Mouse (Mus musculus) ES-Bruce4 (cell line): Measurements from ENCODE around the gene Psap. TPM values are rescaled to one million over a fixed set of nuclear protein-coding genes. Genes with fewer than 3 reads are reported as not detected.

ENCODE experiments used
- H3K27ac ChIP-seq: 2 replicates; pipeline ENCODE4 v1.5.1; 2012; ENCODE audit warnings: low read length, inconsistent platforms; ENCODE audit not compliant: insufficient read depth
- H3K27me3 ChIP-seq: 2 replicates; pipeline ENCODE4 v1.6.1; 2012; ENCODE audit warnings: mild to moderate bottlenecking, low read length, inconsistent platforms; ENCODE audit not compliant: control insufficient read depth, poor library complexity, insufficient read depth, severe bottlenecking
- H3K36me3 ChIP-seq: 2 replicates; pipeline ENCODE4 v1.6.1; 2012; ENCODE audit warnings: inconsistent platforms, mild to moderate bottlenecking, low read length, moderate library complexity; ENCODE audit not compliant: control insufficient read depth, poor library complexity, insufficient read depth, severe bottlenecking
- H3K4me1 ChIP-seq: one replicate; pipeline ENCODE4 v1.8.1; 2011; ENCODE audit warnings: low read length; ENCODE audit not compliant: control insufficient read depth, insufficient read depth
- H3K4me3 ChIP-seq: 2 replicates; pipeline ENCODE4 v1.5.1; 2011; ENCODE audit warnings: low read depth, mild to moderate bottlenecking, low read length
- H3K9ac ChIP-seq: 2 replicates; pipeline ENCODE4 v1.6.1; 2012; ENCODE audit warnings: low read depth, mild to moderate bottlenecking, inconsistent platforms; ENCODE audit not compliant: poor library complexity, severe bottlenecking
- H3K9me3 ChIP-seq: replicated peaks from 2 replicates; pipeline ENCODE4 v1.6.1; 2012; ENCODE audit warnings: mild to moderate bottlenecking, low read length, inconsistent platforms; ENCODE audit not compliant: control insufficient read depth, poor library complexity, insufficient read depth, severe bottlenecking
- CTCF ChIP-seq: IDR thresholded peaks from one replicate; pipeline ENCODE4 v1.8.1; 2011; ENCODE audit warnings: low read depth, low read length
- EP300 ChIP-seq: IDR thresholded peaks from 2 replicates; pipeline ENCODE4 v1.6.1; 2011; ENCODE audit warnings: low read depth, low read length; ENCODE audit not compliant: insufficient read depth
- POLR2A ChIP-seq: IDR thresholded peaks from one replicate; pipeline ENCODE4 v1.8.1; 2011; ENCODE audit warnings: low read length; ENCODE audit not compliant: insufficient read depth
- polyA plus RNA-seq: library from polyadenylated mRNA; stranded (reverse); fragments of >200 nt; gene quantifications from 2 replicates; pipeline ENCODE4 v1.2.4, GENCODE M21; 2011; ENCODE audit warnings: low read depth; ENCODE audit not compliant: missing spikeins, insufficient read depth, insufficient read length

The Psap gene
- polyA plus RNA-seq, 1 experiment: 218 TPM

DNA sequence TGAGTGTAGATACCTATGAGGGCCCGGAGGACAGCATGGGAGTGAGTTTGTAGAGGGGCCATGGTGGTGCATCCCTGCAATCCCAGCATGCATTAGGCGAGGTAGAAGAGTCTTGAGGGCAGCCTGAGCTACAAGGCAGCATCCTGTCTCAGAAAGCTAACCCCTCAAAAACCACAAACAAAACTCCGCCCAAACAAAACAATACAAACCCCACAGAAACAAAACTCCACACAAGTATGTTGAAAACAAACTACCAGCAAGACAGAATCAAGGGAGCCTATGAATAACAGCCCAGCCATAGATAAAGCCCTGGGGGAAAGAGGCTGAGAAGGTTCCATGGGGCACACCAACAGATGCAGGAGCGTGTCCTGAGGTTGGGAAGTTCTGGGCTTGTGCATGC, 68.6 kb downstream of the Psap start:
- Histone ChIP-seq H3K36me3 (no peaks in the 10 kb centered on the region), H3K4me1 (peaks cover 10% of the 10 kb centered on the region), H3K27ac (no peak overlapping the region), H3K9ac (no peak overlapping the region), H3K9me3 (no peaks in the 10 kb centered on the region), H3K4me3 (peak overlapping the region; percentile 52; the same call in 1 of the 2 replicates), H3K27me3 (no peaks in the 10 kb centered on the region)
- no peak for TF ChIP-seq POLR2A
- no peak for TF ChIP-seq EP300
- TF ChIP-seq CTCF: no peak

DNA sequence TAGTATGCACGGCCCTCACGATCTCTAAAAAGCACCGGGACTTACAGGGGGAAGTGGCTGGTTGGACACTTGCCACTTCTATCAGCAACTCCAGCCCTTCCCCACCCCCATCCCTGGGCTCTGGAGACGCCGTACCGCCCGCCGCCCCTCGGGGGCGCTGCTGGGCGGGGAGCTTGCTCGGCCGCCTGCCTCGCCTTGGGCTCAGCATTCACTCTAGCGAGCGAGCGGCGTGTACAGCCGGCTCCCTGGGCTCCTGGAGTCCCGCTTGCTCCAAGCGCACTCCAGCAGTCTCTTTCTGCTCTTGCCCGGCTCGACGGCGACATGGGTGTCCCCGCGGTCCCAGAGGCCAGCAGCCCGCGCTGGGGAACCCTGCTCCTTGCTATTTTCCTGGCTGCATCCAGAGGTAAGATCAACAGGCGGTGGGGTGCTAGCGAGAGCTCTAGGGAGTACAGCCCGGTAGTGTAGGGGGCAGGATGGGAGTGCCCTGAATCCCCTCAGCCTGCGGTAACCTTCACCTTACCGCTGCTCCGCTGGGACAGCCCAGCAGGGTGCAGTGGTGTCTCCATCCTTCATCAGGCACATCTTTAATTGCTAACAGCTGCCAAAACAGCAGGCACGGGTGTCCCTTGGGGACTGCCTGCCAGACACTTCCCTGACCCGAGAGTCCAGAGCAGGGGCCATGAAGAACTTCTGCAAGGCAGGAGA, 69.4 kb downstream of the Psap start, which contains the start of gene Vsir:
Gene Vsir (plus strand): TSS at position 151 of the 705 bp plus-strand sequence.
- H3K9me3 ChIP-seq: no peaks in the 10 kb centered on the region
- no peak for TF ChIP-seq POLR2A
- 0 out of 2 replicates have a peak, but pooled peaks have one; percentile 14 for TF ChIP-seq EP300
- peak; percentile 52 for TF ChIP-seq CTCF
- no peaks in the 10 kb centered on the region for H3K36me3 ChIP-seq
- no peak within 1 kb of the TSS for H3K27ac ChIP-seq
- H3K4me1 ChIP-seq: peaks cover 10% of the 10 kb centered on the region
- H3K4me3 ChIP-seq: peak within 1 kb of the TSS; percentile 61
- H3K27me3 ChIP-seq: no peaks in the 10 kb centered on the region
- H3K9ac ChIP-seq: peak within 1 kb of the TSS; percentile 46; the same call in 1 of the 2 replicates

DNA sequence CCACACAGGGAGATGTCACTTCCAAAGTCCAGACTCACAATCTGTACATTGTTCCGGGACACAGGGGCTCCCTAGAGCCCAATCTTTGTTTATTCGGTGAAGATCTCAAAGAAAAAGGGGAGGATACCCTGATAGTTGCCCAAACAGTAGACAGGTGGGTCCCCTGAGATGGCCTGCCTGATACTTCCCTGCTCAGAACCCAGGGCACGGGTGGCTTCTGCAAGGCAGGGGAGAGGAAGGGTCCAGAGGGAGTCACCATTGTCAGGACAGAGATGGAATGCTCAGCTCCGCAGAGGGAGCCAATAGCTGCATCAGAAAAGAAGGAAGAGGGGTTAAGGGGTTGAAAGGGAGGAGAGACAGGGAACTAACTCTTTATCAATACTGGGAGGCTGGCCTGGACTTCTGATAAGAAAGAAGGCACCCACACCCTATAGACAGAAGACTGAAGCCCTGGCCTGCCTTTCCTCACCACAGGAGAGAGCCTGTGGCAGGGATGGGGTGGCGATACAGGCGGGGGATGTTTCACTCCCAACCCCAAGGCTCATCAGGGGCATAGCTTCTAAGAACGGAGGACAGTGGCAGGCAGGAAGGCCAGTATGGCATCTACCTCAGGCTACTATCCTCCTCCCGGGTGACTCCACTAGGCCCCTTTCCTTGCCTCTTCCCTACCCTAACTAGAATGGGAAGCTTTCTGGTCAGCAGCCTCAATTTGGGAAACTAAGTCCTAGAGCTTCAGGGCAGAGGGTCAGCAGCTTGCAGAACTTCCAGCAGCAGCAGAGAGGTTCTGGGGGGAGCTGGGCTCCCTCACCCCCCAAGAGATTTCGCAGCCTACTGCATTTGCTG, 70.6 kb downstream of the Psap start:
- peaks cover 10% of the 10 kb centered on the region for H3K4me1 ChIP-seq
- H3K4me3 ChIP-seq: no peak overlapping the region
- no peak overlapping the region for H3K27ac ChIP-seq
- H3K9ac ChIP-seq: no peak overlapping the region
- no peaks in the 10 kb centered on the region for H3K9me3 ChIP-seq
- no peaks in the 10 kb centered on the region for H3K27me3 ChIP-seq
- no peaks in the 10 kb centered on the region for H3K36me3 ChIP-seq
- TF ChIP-seq CTCF (no peak), POLR2A (no peak)

DNA sequence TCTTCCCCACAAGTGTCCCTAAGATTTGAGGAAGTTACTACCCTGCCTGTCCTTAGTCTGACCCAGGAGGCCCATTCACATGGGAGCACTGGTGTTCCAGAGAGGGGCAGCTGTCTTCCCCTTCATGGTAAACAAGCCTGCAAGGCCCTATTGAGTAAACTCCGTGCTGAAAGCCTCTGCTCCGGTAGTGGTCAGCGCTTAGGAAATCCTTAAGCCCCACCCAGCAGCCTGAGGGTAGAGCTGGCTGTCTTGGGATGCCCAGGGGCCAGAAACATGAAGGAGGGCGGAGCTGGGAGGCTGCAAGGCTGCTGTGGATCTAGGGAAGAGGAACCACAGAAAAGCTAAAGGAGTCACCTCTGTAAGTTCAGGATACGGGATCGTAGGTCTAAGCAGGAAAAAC, 71.6 kb downstream of the Psap start:
- H3K36me3 ChIP-seq: no peaks in the 10 kb centered on the region
- no peak overlapping the region for H3K4me3 ChIP-seq
- TF ChIP-seq POLR2A: no peak
- TF ChIP-seq EP300: 0 out of 2 replicates have a peak, but pooled peaks have one; percentile 50
- TF ChIP-seq CTCF: no peak
- no peak overlapping the region for H3K9ac ChIP-seq
- H3K9me3 ChIP-seq: no peaks in the 10 kb centered on the region
- no peak overlapping the region for H3K27ac ChIP-seq
- H3K27me3 ChIP-seq: no peaks in the 10 kb centered on the region
- H3K4me1 ChIP-seq: peaks cover 12% of the 10 kb centered on the region

DNA sequence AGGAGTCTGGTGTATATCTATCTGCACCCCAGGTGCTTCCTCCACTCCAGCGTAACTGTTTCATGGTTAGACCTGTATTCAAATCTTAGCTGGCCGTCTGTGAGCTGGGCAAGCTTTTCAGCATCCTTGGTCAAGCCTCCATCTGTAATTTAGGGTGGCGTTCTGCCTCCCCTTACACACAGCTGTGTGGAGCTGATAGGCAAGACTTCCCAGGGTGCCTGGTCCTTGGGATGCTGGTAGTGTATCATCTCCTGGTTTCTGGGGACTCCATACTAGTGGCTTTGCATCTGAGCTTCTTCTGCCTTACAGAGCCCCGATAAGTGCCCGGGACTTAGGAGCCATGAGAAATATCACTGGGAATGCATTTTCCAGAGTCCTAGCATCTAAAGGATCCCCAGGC, 72.2 kb downstream of the Psap start:
- Histone ChIP-seq H3K4me3 (no peak overlapping the region), H3K4me1 (peaks cover 12% of the 10 kb centered on the region), H3K27me3 (no peaks in the 10 kb centered on the region), H3K9me3 (no peaks in the 10 kb centered on the region), H3K27ac (no peak overlapping the region), H3K9ac (no peak overlapping the region), H3K36me3 (no peaks in the 10 kb centered on the region)
- TF ChIP-seq CTCF (no peak), EP300 (no peak), POLR2A (no peak)
